Mouse (Mus musculus): ENCODE results near the gene Gmip.

The Gmip gene

DNA sequence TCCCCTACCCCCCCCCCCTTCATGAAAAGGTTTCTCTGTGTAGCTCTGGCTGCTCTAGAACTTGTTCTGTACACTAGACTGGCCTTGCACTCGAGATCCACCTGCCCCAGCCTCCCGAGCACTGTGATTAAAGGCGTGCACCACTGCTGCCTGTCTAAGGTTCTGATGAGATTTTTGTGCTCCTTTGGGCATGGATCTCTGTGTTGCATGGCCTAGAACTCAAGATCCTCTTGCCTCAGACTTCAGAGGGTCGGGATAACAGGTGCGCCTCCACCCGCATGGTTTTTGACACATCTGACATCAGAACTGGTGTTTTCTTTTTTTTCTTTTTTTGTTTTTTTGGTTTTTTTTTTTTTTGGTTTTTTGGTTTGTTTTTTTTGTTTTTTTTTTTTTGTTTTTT, 3.9 kb upstream of the Gmip start:
- in situ Hi-C loops (cut with MboI), result no loop called here

GRCm38 (mm10) chr8:69805086-69805485, 3.4 kb upstream of the Gmip start:
- in situ Hi-C loops (cut with MboI), result no loop called here

DNA sequence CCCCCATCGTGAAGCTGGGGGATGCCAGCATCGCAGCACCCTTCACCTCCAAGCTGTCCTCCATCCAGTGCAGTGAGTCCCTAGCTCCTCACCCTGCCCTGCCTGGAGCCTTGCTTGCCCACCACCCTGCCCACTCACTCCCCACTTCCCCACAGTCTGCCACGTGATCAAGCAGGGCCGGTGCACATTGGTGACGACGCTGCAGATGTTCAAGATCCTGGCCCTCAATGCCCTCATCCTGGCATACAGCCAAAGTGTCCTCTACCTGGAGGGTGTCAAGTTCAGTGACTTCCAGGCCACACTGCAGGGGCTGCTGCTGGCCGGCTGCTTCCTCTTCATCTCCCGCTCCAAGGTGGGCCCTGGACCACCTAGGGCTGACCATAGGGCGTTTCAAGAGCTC, 3.0 kb upstream of the Gmip start:
- in situ Hi-C loops (cut with MboI), result no loop called here

DNA sequence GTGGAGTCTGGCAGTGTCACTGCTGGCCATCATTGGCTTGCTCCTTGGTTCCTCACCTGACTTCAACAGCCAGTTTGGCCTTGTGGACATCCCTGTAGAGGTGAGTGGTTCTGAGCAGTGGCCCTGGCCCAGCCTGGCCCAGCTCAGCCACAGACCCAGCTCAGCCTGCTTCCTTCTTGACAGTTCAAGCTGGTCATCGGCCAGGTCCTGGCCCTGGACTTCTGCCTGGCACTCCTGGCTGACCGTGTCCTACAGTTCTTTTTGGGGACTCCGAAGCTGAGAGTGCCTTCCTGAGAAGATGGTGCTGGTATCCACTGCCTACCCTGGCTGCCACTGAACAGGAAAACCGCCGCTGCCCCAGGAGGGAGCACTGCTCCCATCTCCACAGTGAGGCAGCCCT, 1.2 kb upstream of the Gmip start:
- in situ Hi-C loops (cut with MboI), result no loop called here

- in situ Hi-C loops (cut with MboI), result no loop called here
Measured at GRCm38 (mm10) chr8:69808864-69809403, 455 bp downstream of the Gmip start.

DNA sequence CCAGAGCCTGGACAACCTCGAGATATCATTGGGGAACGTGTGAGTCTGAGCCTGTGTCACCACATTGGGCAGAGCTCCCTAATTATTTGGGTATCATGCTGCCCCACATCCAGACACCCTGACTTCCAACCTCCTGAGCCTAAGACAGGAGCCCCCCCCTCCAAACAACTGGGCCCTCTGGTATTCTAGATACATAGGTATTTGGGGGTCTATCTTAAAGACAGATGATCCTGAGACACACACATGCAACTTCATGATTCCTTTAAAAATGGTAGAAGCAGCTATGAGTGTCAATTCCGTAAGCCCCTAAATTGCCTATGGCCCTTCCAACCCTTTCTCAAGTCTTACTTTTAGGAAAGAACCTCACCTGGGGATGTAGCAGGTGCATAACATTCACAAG, 1.3 kb downstream of the Gmip start:
- in situ Hi-C loops (cut with MboI), result no loop called here

DNA sequence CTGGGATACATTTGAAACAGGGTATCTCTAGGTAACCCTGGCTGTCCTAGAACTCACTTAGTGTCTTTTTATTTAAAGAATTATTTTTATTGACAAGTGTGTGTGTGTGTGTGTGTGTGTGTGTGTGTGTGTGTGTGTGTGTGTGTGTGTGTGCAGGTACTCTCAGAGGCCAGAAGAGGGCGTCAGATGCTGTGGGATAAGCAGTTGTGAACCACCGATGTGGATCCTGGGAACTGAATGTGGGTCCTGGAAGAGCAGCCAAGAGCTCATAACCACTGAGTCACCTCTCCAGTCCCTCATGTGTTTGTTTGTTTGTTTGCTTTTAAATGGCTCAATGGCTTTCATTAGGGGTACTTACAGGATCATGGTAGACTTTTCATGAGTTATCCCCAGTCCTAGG, 6.4 kb downstream of the Gmip start:
- in situ Hi-C loops (cut with MboI), result no loop called here

- in situ Hi-C loops (cut with MboI), result no loop called here
Measured at GRCm38 (mm10) chr8:69815396-69815795, 6.9 kb downstream of the Gmip start.

DNA sequence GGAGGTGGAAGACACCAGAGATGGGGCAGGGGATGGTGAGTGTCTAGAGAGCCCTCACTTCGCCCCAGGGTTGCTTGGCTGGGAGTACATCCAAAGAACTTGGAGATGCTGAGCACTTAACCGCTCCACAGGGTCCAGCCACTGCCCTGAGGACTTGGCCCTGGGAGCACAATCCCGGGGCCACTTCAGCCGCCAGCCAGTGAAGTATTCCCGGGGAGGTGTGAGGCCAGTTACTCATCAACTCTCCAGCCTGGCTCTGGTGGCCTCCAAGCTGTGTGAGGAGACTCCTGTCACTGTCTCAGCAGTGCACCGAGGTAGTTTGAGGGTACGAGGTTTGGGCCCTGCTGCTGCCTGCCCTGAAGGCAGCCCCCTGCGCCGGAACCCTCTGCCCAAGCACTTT, 12.0 kb downstream of the Gmip start:
- in situ Hi-C loops (cut with MboI), result no loop called here

GRCm38 (mm10) chr8:69821971-69822385, 13.5 kb downstream of the Gmip start:
- in situ Hi-C loops (cut with MboI), result no loop called here

DNA sequence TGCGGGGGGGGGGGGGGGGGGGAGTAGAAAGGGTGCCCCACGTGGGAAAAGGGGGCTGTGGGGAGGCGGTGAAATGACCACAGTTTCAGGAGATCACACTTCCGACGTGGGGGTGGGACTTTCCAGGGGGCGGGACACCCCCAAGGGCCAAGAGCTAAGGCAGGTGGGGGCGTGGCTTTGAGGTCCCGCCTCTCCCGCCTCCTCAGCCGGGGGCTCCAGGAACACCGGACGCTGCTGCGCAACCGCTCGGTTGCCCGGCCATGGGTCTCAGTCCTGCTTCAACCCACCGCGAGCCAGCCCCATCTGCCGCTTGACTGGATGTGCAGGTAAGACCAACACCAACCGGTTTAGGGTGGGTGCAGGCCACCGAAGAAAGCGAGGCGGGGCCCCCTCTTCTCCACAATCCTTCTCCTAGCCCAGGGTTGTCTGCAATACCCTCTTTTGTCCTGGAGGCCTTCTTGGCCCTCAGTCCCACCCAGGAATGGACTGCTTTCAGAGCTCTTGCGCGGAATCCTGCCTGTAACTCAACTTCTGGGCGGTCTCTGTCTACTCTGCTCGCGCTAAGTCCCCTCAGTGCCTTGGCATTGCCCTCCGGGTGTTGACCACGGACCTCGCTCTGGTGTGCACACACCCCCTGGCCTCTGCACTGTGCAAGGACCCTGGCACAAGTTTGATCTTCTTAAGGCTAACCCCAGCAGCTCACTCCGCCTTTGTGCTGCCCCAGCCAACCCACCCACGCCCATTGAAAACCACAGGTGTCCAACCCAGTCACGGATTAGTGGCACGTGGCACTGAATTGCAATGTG, 14.1 kb downstream of the Gmip start, which contains the start of gene Lpar2:
Gene Lpar2 (plus strand): TSS at position 44 of the 806 bp plus-strand sequence.
- in situ Hi-C loops (cut with MboI), result no loop called here

DNA sequence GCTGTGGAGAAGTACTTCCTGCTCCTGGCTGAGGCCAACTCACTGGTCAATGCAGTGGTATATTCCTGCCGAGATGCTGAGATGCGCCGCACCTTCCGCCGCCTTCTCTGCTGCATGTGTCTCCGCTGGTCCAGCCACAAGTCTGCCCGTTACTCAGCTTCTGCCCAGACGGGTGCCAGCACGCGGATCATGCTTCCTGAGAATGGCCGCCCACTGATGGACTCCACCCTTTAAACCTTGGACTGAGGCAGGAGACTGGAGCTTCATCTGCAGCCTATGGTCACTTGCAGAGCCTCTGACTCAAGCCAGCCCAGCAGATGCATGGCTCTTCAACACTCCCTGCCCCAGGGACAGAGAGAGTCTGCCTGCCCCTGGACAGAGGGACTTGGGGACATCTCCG, 17.9 kb downstream of the Gmip start:
- in situ Hi-C loops (cut with MboI), result no loop called here

DNA sequence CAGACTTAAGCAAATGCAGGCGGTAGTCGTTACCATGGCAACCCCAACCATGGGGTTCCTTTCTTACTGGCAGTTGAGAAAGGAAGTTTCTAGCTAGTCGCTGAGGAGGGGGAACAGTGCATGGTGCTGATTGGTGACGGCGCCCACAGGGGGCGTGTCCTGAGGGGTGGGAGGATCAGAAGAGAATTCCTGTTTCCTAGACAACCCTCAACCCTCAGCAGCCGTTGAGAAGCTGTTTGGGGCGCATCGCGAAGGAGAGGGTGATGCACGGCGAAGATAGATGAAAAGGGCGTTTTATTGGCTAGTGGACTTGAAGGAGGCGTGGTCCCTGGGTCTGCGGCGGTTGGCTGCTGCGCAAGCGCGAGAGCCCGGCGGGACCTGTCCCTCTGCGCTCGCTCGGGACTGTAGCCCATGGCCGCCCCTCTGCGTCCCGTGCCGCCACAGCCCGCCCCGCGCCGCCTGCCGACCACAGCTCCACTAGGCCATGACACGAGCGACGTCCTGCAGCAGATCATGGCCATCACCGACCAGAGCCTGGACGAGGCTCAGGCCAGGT, 23.9 kb downstream of the Gmip start, which contains the start of gene Pbx4:
Gene Pbx4 (plus strand): TSS at position 194 of the 556 bp plus-strand sequence.
- in situ Hi-C loops (cut with MboI), result no loop called here

DNA sequence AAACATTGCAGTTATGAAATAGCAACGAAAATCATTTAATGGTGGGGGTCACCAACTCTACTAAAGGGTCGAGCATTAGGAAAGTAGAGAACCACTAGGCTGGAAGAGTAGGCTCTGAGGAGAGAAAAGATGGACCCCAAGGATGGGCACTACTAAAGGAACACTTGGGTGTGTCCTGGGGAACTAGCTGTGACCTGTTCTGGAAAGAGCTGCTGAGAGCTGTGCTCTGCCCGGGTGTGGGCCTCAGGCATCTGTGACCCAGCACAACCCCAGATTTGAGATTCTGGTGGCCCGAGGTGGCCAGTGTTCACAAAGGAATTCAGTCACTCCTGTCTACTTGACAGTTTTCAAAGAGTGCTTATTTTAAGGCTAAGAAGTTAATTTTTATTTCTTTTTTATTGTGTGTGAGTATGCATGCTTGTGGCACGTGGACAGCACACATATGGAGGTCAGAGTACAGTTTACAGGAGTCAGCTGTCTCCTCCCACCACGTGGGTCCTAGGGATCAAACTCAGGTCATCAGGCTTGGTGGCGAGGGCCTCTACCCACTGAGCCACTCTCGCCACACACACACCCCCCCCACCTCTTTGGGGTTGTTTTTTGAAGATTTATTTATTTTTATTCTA, 28.7 kb downstream of the Gmip start:
- in situ Hi-C loops (cut with MboI), result no loop called here

- in situ Hi-C loops (cut with MboI), result no loop called here
Measured at GRCm38 (mm10) chr8:69847167-69848065, 38.9 kb downstream of the Gmip start.

DNA sequence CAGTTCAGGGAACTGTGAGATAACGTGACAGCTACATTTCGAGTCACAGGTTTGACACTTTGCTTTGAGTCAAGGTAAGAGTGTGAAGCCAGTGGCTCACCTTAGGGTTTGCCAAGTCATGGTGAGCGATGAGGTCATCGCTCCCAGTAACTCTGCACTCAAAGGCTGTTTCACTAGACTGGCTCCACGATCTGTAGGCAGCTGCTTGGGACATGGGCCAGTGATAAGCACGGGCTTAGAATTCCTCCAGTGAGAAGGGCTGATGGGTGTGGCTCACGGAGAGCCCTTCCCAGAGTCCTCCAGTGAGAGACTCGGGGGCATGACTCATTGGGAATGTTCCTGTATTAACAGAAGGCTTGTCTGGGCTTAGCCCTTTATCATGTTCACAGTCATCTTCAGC, 40.5 kb downstream of the Gmip start:
- in situ Hi-C loops (cut with MboI), result no loop called here

GRCm38 (mm10) chr8:69849899-69850298, 41.4 kb downstream of the Gmip start:
- in situ Hi-C loops (cut with MboI), result no loop called here

GRCm38 (mm10) chr8:69850926-69851506, 42.5 kb downstream of the Gmip start:
- in situ Hi-C loops (cut with MboI), result no loop called here

DNA sequence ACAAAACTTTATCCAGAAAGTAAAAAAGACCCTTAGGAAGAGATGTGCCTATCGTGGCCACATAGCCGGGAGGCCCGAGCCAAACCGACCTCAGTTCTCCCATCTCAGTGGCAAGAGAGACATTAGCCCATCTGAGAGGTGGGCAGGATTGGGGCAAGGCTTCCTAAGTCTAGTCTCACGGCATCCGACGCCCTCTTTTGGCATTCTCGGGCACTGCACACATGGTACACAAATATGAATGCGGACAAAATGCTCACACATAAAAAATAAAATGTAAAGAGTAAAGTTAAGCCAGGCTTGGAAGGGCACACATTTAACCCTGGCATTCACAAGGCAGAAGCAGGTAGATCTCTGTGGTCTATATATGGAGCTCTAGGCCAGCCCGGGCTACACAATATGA, 45.4 kb downstream of the Gmip start:
- in situ Hi-C loops (cut with MboI), result no loop called here

DNA sequence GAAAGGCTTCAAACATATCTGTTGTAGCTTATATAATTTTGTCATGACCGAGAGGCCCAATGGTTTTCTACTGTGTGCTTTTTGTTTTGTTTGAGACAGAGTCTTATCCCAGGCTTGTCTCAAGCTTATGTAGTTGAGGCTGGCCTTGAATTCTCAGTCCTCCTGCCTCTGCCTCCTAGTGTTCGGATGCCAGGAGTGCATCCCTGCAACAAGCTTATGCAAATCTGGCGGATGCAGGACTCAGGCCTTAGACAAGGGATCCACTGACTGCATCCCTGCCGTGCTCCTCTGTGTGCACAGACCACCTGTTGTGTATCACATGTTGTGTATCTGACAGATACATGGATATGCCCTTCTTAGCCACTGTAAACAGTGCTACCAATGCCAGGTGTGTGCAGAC, 52.3 kb downstream of the Gmip start:
- in situ Hi-C loops (cut with MboI), result no loop called here

DNA sequence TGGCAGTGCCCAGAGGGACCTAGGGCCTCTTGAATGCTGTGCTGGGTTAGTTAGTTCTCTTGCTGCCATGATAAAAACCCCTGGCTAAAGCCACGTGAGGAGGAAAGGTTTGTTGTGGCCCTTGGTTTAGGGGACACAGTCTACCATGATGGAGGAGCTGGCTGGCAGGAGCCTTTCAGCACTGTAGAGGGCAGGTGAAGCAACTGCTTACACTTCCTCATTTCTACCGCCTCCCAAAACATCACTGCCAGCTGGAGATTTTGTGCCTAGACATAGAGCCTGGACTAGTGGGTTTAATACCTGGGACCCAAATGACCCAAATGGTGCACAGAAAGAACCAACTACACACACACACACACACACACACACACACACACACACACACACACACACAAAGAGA, 52.8 kb downstream of the Gmip start:
- in situ Hi-C loops (cut with MboI), result no loop called here
